ENCODE assay signal across 28 mouse cellular contexts in the genomic region with DNA sequence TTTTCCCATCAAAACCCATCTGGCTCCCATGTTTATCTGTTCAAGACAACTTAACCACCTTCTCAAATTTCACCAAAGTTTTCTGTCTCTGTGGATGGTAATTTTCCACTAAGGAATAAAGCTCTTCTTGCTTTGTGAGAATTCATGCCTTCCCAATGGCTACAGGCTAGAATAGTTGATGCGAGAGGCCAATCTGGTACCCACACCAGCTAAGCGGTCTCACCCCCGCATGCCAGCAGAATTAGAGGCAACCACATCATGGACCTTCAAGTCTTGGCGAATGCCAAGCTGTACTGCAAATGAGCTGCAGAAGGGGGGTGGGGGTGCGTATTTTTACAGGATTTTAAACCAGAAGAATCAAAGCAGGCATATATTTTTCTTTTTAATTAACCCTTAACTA. TPM values are rescaled to one million over a fixed set of nuclear protein-coding genes. Genes with fewer than 3 reads are reported as not detected.
"Had no signal": no experiment of that assay in that cellular context is flagged by ENCODE, and none has a peak within 500 bp of the region (broad histone marks: within the 10 kb centered on the region; RNA-seq: fewer than 3 reads in every experiment).

No protein-coding gene starts in this region.

- H3K27me3 ChIP-seq: heart, embryonic 12.5 days; hindbrain, embryonic 12.5 days; intestine, embryonic 15.5 days; limb, embryonic 12.5 days had no signal

- DNase-seq: gastrocnemius, adult 2 months; gastrocnemius, postnatal 10 days; gastrocnemius, postnatal 25 days; heart, adult 18-20 months; heart, postnatal 10 days; heart, postnatal 4 days; kidney, adult 18-20 months; kidney, adult 8-10 months; kidney, postnatal 10 days; kidney, postnatal 25 days; kidney, postnatal 4 days; liver; liver, embryonic 13.5 days had no signal

- H3K4me1 ChIP-seq: intestine, embryonic 15.5 days had no signal

- H3K9ac ChIP-seq: heart, embryonic 12.5 days; hindbrain, embryonic 12.5 days; hindbrain, embryonic 14.5 days; intestine, embryonic 15.5 days; limb, embryonic 12.5 days; liver, embryonic 13.5 days had no signal

- H3K27ac ChIP-seq: gastrocnemius, adult 2 months; heart, embryonic 10.5 days; hindbrain, embryonic 10.5 days; hindbrain, embryonic 12.5 days; hindbrain, embryonic 14.5 days; intestine, embryonic 15.5 days; layer of hippocampus, adult 2 months; left cerebral cortex, adult 2 months; limb, embryonic 10.5 days; limb, embryonic 12.5 days; liver, embryonic 13.5 days had no signal

- H3K36me3 ChIP-seq: heart, embryonic 10.5 days; heart, embryonic 12.5 days; hindbrain, embryonic 10.5 days; hindbrain, embryonic 12.5 days; intestine, embryonic 15.5 days; limb, embryonic 10.5 days; limb, embryonic 12.5 days; liver, embryonic 13.5 days had no signal

- ATAC-seq: hindbrain, embryonic 16.5 days; inflammation-experienced regulatory T-cells, adult 6 months; intestine, embryonic 15.5 days; intestine, postnatal 0 days had no signal

- H3K4me3 ChIP-seq: gastrocnemius, adult 2 months; heart, embryonic 10.5 days; heart, embryonic 12.5 days; hindbrain, embryonic 10.5 days; hindbrain, embryonic 12.5 days; intestine, embryonic 15.5 days; layer of hippocampus, adult 2 months; left cerebral cortex, adult 2 months; limb, embryonic 10.5 days; limb, embryonic 12.5 days; liver, embryonic 13.5 days had no signal

- H3K9me3 ChIP-seq: heart, embryonic 10.5 days; heart, embryonic 12.5 days; hindbrain, embryonic 10.5 days; hindbrain, embryonic 12.5 days; intestine, embryonic 15.5 days; limb, embryonic 10.5 days; limb, embryonic 12.5 days; liver, embryonic 13.5 days had no signal

- H3K4me2 ChIP-seq: heart, embryonic 12.5 days; hindbrain, embryonic 12.5 days; hindbrain, embryonic 14.5 days; intestine, embryonic 15.5 days; limb, embryonic 12.5 days; liver, embryonic 11.5 days; liver, embryonic 13.5 days had no signal

RNA-seq across cellular contexts. Expression of a gene that starts 37.2 kb away (rescaled TPM):
- polyA plus RNA-seq: inflammation-experienced regulatory T-cells, adult 6 months; kidney, embryonic 14.5 days had no signal
